Mouse (Mus musculus): ENCODE measurements at regions not wholly inside any gene's neighbourhood (a gene's known extent, or its start where the extent isn't known, plus 50 kb on each side); places are given as distances from the start of the nearest gene placed in this dataset.

DNA sequence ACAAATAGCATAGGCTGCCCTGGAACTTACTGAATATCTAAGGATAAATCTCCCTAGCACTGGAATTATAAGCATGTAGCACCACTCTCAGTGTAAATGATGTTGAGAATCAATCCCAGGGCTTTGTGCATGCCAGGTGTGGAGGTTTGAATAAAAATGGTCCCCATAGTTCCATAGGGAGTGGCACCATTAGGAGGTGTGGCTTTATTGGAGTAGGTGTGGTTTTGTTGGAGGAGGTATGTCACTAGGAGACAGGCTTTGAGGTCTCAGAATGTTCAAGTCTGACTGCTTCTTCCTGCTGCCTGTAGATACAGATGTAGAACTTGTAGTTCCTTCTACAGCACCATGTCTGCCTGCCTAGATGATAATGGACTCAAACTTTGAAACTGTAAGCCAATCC lies 217.8 kb downstream of the Rsl24d1 start:
- no peak for DNase-seq

DNA sequence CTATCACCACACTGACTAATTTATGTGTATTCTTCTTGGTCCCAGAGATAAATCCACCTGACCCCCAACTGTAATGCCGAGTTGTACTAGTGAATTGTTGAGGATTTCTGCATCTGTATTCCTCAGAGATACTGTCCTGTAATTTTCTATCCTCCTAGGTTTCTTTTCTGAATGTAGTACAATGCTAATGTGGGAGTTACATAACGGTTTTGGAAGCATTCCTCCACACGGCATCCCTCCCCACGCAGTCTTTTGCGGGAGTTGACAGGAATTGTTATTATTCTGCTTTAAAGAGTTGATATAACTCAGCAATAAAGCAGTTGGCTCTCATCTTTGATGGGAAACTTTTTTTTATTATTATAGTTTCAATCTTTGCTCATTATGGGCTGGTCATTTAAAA lies 222.8 kb downstream of the Rsl24d1 start:
- no peak for DNase-seq

DNA sequence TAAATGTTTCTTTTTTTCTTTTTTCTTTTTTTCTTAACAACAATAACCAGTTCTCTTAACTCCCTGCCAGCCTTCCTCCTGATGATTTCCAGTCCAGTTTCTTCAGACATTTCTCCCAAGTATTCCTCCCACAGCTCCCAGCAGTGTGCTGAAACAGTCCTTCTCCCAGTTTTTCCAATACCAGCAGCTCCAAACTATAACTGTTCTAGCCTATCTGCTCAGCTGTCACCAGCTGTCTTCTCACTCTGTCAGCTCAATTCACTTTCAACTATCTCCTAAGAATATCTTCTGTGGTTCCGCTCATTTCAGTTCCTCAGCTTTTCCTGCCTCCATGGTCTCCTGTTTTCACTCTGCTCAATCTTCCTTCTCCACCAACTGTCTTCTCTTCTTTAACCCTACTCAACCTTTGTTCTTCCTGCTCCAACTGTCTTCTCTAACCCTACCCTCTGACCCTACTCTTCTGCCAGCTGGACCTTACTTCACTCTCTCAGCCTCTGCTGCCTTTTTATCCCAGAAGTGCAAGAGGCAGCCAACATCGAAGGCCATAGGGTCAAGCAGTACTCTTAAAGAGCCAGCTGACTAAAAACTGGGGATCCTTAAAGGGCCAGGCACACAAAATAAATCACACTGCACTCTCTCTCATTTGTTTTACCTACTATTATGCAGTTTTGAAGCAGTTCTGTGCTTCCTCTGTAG lies 224.0 kb downstream of the Rsl24d1 start:
- no peak for DNase-seq

DNA sequence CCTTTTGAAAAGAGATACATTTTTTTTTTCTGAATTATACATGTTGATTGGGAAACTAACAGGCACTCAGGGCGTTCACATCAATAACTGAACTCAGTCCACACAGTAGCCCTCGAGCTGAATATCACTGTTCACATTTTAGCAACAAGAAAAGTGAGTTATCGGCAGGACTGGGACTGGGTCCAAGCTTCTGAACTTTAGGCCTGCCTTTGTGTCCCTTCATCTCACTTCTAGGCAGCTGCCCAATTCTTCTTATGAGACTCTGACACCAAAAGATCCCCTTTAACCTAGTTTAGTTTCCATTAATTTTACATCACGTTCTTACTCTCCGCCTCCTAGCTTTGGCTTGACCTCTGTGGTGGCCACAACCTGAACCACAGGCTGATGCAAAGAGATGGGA lies 242.7 kb downstream of the Rsl24d1 start:
- no peak for DNase-seq

DNA sequence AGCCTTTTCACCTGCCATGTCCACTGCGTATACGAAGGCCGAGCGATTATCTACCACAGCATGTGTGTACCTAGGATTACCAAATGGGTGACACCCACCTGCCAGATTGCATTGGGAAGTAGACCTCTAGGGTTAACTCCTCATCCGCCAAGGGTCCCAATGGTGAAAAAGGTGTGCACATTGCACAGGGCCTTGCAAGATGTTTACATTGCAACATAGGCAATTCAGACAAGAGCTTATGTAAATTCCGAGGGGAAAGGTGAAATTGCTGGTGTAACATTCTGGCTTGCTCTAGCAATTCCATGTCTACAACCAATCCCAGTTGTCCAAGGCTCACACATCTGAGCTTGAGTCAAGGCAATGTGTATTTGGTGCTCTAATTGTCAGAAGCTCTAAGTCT lies 245.7 kb downstream of the Rsl24d1 start:
- DNase-seq, result no peak

- DNase-seq, result no peak
Observed at GRCm38 (mm10) chr9:73380768-73381167, 267.5 kb downstream of the Rsl24d1 start.

DNA sequence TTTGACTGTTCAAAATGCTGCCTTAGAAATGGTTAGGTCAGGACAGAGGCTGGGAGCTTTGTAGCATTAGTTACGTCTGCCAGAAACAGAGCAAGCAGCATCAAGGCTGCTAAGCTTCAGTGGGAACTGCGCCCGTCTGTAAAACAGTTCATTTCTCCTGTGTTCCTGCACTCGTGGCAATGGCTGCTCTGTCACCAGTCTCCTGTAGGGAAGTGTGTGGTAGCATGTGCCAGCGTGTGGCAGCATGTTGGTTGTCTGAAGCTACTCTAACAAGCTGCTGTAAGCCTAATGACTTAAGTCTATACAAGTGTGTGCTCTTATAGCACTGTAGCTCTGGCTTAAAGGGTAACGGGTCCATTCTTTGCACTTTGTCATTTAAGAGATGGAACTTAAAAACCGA lies 278.8 kb downstream of the Rsl24d1 start:
- no peak for DNase-seq

DNA sequence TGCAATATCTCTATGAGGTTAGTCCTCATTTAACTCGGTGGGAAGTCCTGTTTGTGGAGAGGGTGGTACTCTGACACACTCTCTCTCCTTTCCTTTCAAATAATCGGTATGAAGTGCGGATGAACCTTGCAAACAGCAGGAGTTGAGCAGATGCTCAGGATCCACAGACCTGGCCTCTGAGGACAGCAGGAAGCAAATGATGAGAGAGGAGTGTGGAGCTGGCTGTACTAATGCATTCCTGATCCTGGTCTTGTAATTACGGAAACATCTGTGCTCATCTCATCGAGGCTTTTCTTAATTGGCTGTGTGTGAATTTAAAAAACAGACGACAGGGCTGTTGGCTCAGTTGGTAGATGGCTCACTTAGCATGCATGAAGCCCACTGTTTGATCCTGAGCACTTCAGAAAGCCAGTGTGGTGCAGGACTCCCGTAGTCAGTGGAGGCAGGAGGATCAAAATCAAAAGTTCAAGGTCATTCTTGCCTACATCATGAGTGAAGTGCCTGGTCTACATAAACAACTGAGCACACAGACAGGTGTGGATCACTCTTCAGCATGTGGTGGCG lies 300.2 kb downstream of the Rsl24d1 start:
- DNase-seq, result no peak

- no peak for DNase-seq
Observed at GRCm38 (mm10) chr9:73416084-73416777, 303.0 kb downstream of the Rsl24d1 start.

All from thymus, postnatal 36 days (tissue).